Mouse (Mus musculus) liver, postnatal 0 days (tissue): ENCODE measurements at regions not wholly inside any gene's neighbourhood (a gene's known extent, or its start where the extent isn't known, plus 50 kb on each side); places are given as distances from the start of the nearest gene placed in this dataset.

Experiments used
- CTCF ChIP-seq: sonication (generic); IDR thresholded peaks from 2 replicates; pipeline ENCODE4 v1.5.1; 2016; ENCODE audit warnings: antibody characterized with exemption, low read depth
- EP300 ChIP-seq: IDR thresholded peaks from 2 replicates; pipeline ENCODE4 v1.6.1; 2016; ENCODE audit warnings: antibody characterized with exemption, low read depth, mild to moderate bottlenecking

- no peak for TF ChIP-seq EP300
- no peak for TF ChIP-seq CTCF
Observed at GRCm38 (mm10) chr14:58651210-58651609, 491.5 kb downstream of the 1700129C05Rik start.
